Mouse (Mus musculus) adrenal gland (tissue): ENCODE results near the gene Abcc4.
"Not testable (repeated sequence)": the region's sequence is repeated elsewhere in the genome, so short reads cannot be mapped to it uniquely, and the experiment has no call there.

Experiments used
- intact Hi-C: fragments of 180-260 bp; cut with DNase I; formaldehyde crosslinking; loops from one replicate; pipeline ENCODE4 v1.15.1; 2025

Gene Abcc4

GRCm38 (mm10) chr14:118642940-118643591 lies 63.0 kb downstream of the Abcc4 start:
- intact Hi-C loops = not testable (repeated sequence)

- intact Hi-C loops = no loop called here
These were observed 63.9 kb downstream of the Abcc4 start for GRCm38 (mm10) chr14:118642140-118642539.

- intact Hi-C loops = no loop called here
These were observed 67.4 kb downstream of the Abcc4 start for GRCm38 (mm10) chr14:118638447-118639275.

GRCm38 (mm10) chr14:118635493-118636183 lies 70.4 kb downstream of the Abcc4 start:
- intact Hi-C loops = no loop called here

GRCm38 (mm10) chr14:118629649-118630048 lies 76.4 kb downstream of the Abcc4 start:
- intact Hi-C loops = no loop called here

- intact Hi-C loops = no loop called here
These were observed 84.6 kb downstream of the Abcc4 start for GRCm38 (mm10) chr14:118621449-118621789.

GRCm38 (mm10) chr14:118620773-118621448 lies 85.1 kb downstream of the Abcc4 start:
- intact Hi-C loops = no loop called here

- intact Hi-C loops = loop anchor here (1.0 to 5.0 kb wide), 3 partner anchors 85 to 200 kb away; no protein-coding TSS in a partner anchor
These were observed 89.2 kb downstream of the Abcc4 start for GRCm38 (mm10) chr14:118616698-118617311.

GRCm38 (mm10) chr14:118613734-118614133 lies 92.3 kb downstream of the Abcc4 start:
- intact Hi-C loops = no loop called here

- intact Hi-C loops = no loop called here
These were observed 94.3 kb downstream of the Abcc4 start for GRCm38 (mm10) chr14:118611714-118612113.

- intact Hi-C loops = no loop called here
These were observed 95.2 kb downstream of the Abcc4 start for GRCm38 (mm10) chr14:118610786-118611185.

GRCm38 (mm10) chr14:118608816-118609465 lies 97.1 kb downstream of the Abcc4 start:
- intact Hi-C loops = no loop called here

GRCm38 (mm10) chr14:118608317-118608716 lies 97.7 kb downstream of the Abcc4 start:
- intact Hi-C loops = no loop called here

- intact Hi-C loops = no loop called here
These were observed 99.5 kb downstream of the Abcc4 start for GRCm38 (mm10) chr14:118606476-118606875.

- intact Hi-C loops = no loop called here
These were observed 101.1 kb downstream of the Abcc4 start for GRCm38 (mm10) chr14:118604903-118605302.

- intact Hi-C loops = no loop called here
These were observed 104.0 kb downstream of the Abcc4 start for GRCm38 (mm10) chr14:118602031-118602430.

- intact Hi-C loops = no loop called here
These were observed 105.3 kb downstream of the Abcc4 start for GRCm38 (mm10) chr14:118600746-118601145.

- intact Hi-C loops = no loop called here
These were observed 107.3 kb downstream of the Abcc4 start for GRCm38 (mm10) chr14:118598757-118599156.

GRCm38 (mm10) chr14:118594463-118594862 lies 111.6 kb downstream of the Abcc4 start:
- intact Hi-C loops = loop anchor here (5.0 kb wide), 1 partner anchor 437 kb away; no protein-coding TSS in a partner anchor
